Mouse (Mus musculus) heart, embryonic 16.5 days (tissue): ENCODE measurements at regions not wholly inside any gene's neighbourhood (a gene's known extent, or its start where the extent isn't known, plus 50 kb on each side); places are given as distances from the start of the nearest gene placed in this dataset.

Experiments used
- ATAC-seq: fragments of 200-750 bp; cut with Nextera tagmentation; replicated peaks from 2 replicates; pipeline ENCODE4 v1.8.0; 2017; ENCODE audit warnings: moderate number of reproducible peaks; ENCODE audit not compliant: insufficient read depth, low FRiP score; ENCODE audit errors: extremely low read depth
- H3K27ac ChIP-seq: fragments of 300-500 bp; sonication (generic); 2 replicates; pipeline ENCODE4 v1.5.1; 2014; ENCODE audit warnings: mild to moderate bottlenecking, low read length, control low read depth, moderate library complexity
- H3K27me3 ChIP-seq: fragments of 300-500 bp; sonication (generic); 2 replicates; pipeline ENCODE4 v1.6.1; 2014; ENCODE audit warnings: low read length, mixed read lengths; ENCODE audit not compliant: control insufficient read depth, insufficient read depth
- H3K36me3 ChIP-seq: fragments of 300-500 bp; sonication (generic); 2 replicates; pipeline ENCODE4 v1.6.1; 2014; ENCODE audit not compliant: control insufficient read depth, insufficient read depth
- H3K4me1 ChIP-seq: fragments of 300-500 bp; sonication (generic); 2 replicates; pipeline ENCODE4 v1.6.1; 2014; ENCODE audit warnings: low read length, mixed read lengths; ENCODE audit not compliant: control insufficient read depth, insufficient read depth
- H3K4me2 ChIP-seq: fragments of 300-500 bp; sonication (generic); 2 replicates; pipeline ENCODE4 v1.6.1; 2014; ENCODE audit warnings: low read depth, mild to moderate bottlenecking, control low read depth, low read length
- H3K4me3 ChIP-seq: fragments of 300-500 bp; sonication (generic); 2 replicates; pipeline ENCODE4 v1.5.1; 2014; ENCODE audit warnings: mild to moderate bottlenecking, control low read depth, low read length
- H3K9ac ChIP-seq: fragments of 300-500 bp; sonication (generic); 2 replicates; pipeline ENCODE4 v1.6.1; 2014; ENCODE audit warnings: low read length, control low read depth
- H3K9me3 ChIP-seq: fragments of 300-500 bp; sonication (generic); replicated peaks from 2 replicates; pipeline ENCODE4 v1.6.1; 2016; ENCODE audit warnings: low read length; ENCODE audit not compliant: control insufficient read depth
- WGBS: fragments of 180-500 bp; shearing (Covaris S2); extraction: QIAGEN DNeasy Blood & Tissue Kit; methylation state at CpG from one replicate; pipeline ENCODE4 v1.1.7; 2014; 5-methylcytosine and 5-hydroxymethylcytosine counted together

- H3K4me2 ChIP-seq, result no peak overlapping the region
- WGBS, result 74% methylated on average over 2 of the region's 2 CpGs
- ATAC-seq, result no peak
Observed at GRCm38 (mm10) chr2:57772315-57772714, 225.4 kb upstream of the Galnt5 start.

GRCm38 (mm10) chr2:57776154-57776553, 221.5 kb upstream of the Galnt5 start:
- 83% methylated on average over 5 of the region's 5 CpGs for WGBS
- H3K4me3 ChIP-seq, result no peak overlapping the region
- H3K27ac ChIP-seq, result no peak overlapping the region

More at GRCm38 (mm10) chr2:57772315-57772714, 225.4 kb upstream of the Galnt5 start:
- no peaks in the 10 kb centered on the region for H3K4me1 ChIP-seq
- H3K9me3 ChIP-seq, result no peaks in the 10 kb centered on the region
- H3K27ac ChIP-seq, result no peak overlapping the region
- H3K9ac ChIP-seq, result no peak overlapping the region
- H3K4me3 ChIP-seq, result no peak overlapping the region
- H3K27me3 ChIP-seq, result no peaks in the 10 kb centered on the region
- no peaks in the 10 kb centered on the region for H3K36me3 ChIP-seq

GRCm38 (mm10) chr2:57780836-57781235, 216.8 kb upstream of the Galnt5 start:
- no peaks in the 10 kb centered on the region for H3K27me3 ChIP-seq
- H3K4me3 ChIP-seq, result no peak overlapping the region
- H3K9ac ChIP-seq, result no peak overlapping the region
- no peak for ATAC-seq
- H3K9me3 ChIP-seq, result no peaks in the 10 kb centered on the region
- 86% methylated on average over 1 of the region's 1 CpGs for WGBS
- no peaks in the 10 kb centered on the region for H3K4me1 ChIP-seq
- no peaks in the 10 kb centered on the region for H3K36me3 ChIP-seq
- no peak overlapping the region for H3K4me2 ChIP-seq
- H3K27ac ChIP-seq, result no peak overlapping the region

More at GRCm38 (mm10) chr2:57776154-57776553, 221.5 kb upstream of the Galnt5 start:
- Histone ChIP-seq H3K27me3 (no peaks in the 10 kb centered on the region), H3K4me2 (no peak overlapping the region), H3K9me3 (no peaks in the 10 kb centered on the region), H3K36me3 (no peaks in the 10 kb centered on the region), H3K4me1 (no peaks in the 10 kb centered on the region), H3K9ac (no peak overlapping the region)
- ATAC-seq, result no peak

GRCm38 (mm10) chr2:57793519-57794296, 204.0 kb upstream of the Galnt5 start:
- no peaks in the 10 kb centered on the region for H3K27me3 ChIP-seq
- no peak overlapping the region for H3K9ac ChIP-seq
- 78% methylated on average over 8 of the region's 8 CpGs for WGBS
- H3K9me3 ChIP-seq, result no peaks in the 10 kb centered on the region
- H3K4me2 ChIP-seq, result no peak overlapping the region
- no peak overlapping the region for H3K4me3 ChIP-seq
- H3K4me1 ChIP-seq, result no peaks in the 10 kb centered on the region
- H3K36me3 ChIP-seq, result no peaks in the 10 kb centered on the region
- ATAC-seq, result no peak
- H3K27ac ChIP-seq, result no peak overlapping the region

GRCm38 (mm10) chr2:57799279-57799678, 198.4 kb upstream of the Galnt5 start:
- Histone ChIP-seq H3K4me3 (no peak overlapping the region), H3K27me3 (no peaks in the 10 kb centered on the region), H3K4me2 (no peak overlapping the region), H3K9ac (no peak overlapping the region), H3K27ac (no peak overlapping the region), H3K9me3 (no peaks in the 10 kb centered on the region), H3K4me1 (no peaks in the 10 kb centered on the region), H3K36me3 (no peaks in the 10 kb centered on the region)
- ATAC-seq, result no peak
- WGBS, result 61% methylated on average over 2 of the region's 2 CpGs

GRCm38 (mm10) chr2:57807911-57808310, 189.8 kb upstream of the Galnt5 start:
- no peak for ATAC-seq
- Histone ChIP-seq H3K4me2 (no peak overlapping the region), H3K4me1 (no peaks in the 10 kb centered on the region), H3K9me3 (no peaks in the 10 kb centered on the region), H3K27ac (no peak overlapping the region), H3K36me3 (no peaks in the 10 kb centered on the region), H3K9ac (no peak overlapping the region), H3K4me3 (no peak overlapping the region), H3K27me3 (no peaks in the 10 kb centered on the region)
- 53% methylated on average over 1 of the region's 1 CpGs for WGBS

GRCm38 (mm10) chr2:57812996-57813395, 184.7 kb upstream of the Galnt5 start:
- H3K27ac ChIP-seq, result no peak overlapping the region
- no peaks in the 10 kb centered on the region for H3K4me1 ChIP-seq
- no peaks in the 10 kb centered on the region for H3K9me3 ChIP-seq
- H3K27me3 ChIP-seq, result no peaks in the 10 kb centered on the region
- H3K4me2 ChIP-seq, result no peak overlapping the region
- ATAC-seq, result no peak
- H3K36me3 ChIP-seq, result no peaks in the 10 kb centered on the region
- H3K4me3 ChIP-seq, result no peak overlapping the region
- no peak overlapping the region for H3K9ac ChIP-seq
- 79% methylated on average over 1 of the region's 1 CpGs for WGBS

GRCm38 (mm10) chr2:57820343-57820742, 177.3 kb upstream of the Galnt5 start:
- Histone ChIP-seq H3K4me2 (no peak overlapping the region), H3K4me1 (no peaks in the 10 kb centered on the region), H3K9ac (no peak overlapping the region), H3K27ac (no peak overlapping the region), H3K36me3 (no peaks in the 10 kb centered on the region), H3K27me3 (no peaks in the 10 kb centered on the region), H3K9me3 (no peaks in the 10 kb centered on the region), H3K4me3 (no peak overlapping the region)
- no peak for ATAC-seq
- WGBS, result 56% methylated on average over 2 of the region's 2 CpGs

- Histone ChIP-seq H3K9me3 (no peaks in the 10 kb centered on the region), H3K9ac (no peak overlapping the region), H3K27me3 (no peaks in the 10 kb centered on the region), H3K27ac (no peak overlapping the region), H3K4me3 (no peak overlapping the region), H3K4me1 (no peaks in the 10 kb centered on the region), H3K4me2 (no peak overlapping the region), H3K36me3 (no peaks in the 10 kb centered on the region)
- ATAC-seq, result no peak
- 88% methylated on average over 1 of the region's 1 CpGs for WGBS
Observed at GRCm38 (mm10) chr2:57820923-57821322, 176.8 kb upstream of the Galnt5 start.
